Mouse (Mus musculus): ENCODE measurements around the gene Ldhal6b.

GRCm38 (mm10) chr17:5411205-5411604, 7.4 kb downstream of the Ldhal6b start:
- TF ChIP-seq POLR2A (IDR thresholded peaks at IDR 0.05; ENCODE audit: borderline replicate concordance, extremely low read depth, insufficient read depth, insufficient read length, poor library complexity, severe bottlenecking) = no peak
- TF ChIP-seq CTCF (IDR thresholded peaks at IDR 0.05; ENCODE audit: borderline replicate concordance, extremely low read depth, insufficient read depth, insufficient read length) = no peak

All from brain, embryonic 14.5 days (tissue).